Mouse (Mus musculus) bone marrow macrophage, adult 2 months (primary cell): ENCODE measurements around the gene Agrn.

Experiments used
- CTCF ChIP-seq: IDR thresholded peaks from 2 replicates; pipeline ENCODE4 v1.5.1; 2012; ENCODE audit warnings: low read depth, mild to moderate bottlenecking, low read length, moderate library complexity
- POLR2A ChIP-seq: IDR thresholded peaks from 2 replicates; pipeline ENCODE4 v1.6.1; 2012; ENCODE audit warnings: mild to moderate bottlenecking, low read depth, low read length, borderline replicate concordance

DNA sequence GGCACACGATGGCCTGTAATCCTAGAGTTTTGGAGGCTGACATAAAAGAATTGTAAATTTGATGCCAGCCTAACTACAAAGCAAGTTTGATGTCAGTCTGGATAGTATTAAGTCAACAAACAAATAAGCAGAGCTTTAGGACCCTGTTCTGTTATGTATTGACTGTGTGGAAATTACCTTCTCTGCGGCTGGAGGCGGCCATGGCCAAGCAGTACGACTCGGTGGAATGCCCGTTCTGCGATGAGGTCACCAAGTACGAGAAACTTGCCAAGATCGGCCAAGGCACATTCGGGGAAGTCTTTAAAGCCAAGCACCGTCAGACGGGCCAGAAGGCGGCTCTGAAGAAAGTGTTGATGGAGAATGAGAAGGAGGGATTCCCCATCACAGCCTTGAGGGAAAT, 15.8 kb upstream of the Agrn start:
- TF ChIP-seq CTCF (no peak), POLR2A (no peak)
